Mouse (Mus musculus): ENCODE data around the gene Tomt. TPM values are rescaled to one million over a fixed set of nuclear protein-coding genes. Genes with fewer than 3 reads are reported as not detected.

Tomt gene
- total RNA-seq, 2 experiments from 2014 or later, result 0.10 TPM; not detected in 1

DNA sequence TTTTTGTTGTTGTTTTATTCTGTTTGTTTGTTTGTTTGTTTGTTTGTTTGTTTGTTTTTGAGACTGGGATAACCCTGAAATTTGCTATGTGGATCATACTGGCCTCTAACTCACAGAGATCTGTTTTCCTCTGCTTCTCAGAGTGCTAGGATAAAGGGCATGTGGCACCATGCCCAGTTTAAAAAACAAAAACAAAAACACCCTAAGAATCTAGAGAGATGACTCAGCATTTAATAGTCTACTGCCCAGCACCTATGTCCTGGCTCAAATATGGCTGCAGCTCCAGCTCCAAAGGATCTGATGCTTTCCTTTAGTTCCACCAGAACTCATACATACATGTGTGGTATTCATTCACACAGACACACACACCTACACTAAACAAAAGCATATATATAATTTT, 45.2 kb downstream of the Tomt start:
- DNase-seq (ENCODE audit: low spot score in 2 of 2), result no peak

- DNase-seq (ENCODE audit: low spot score in 2 of 2), result no peak
Observed at GRCm38 (mm10) chr7:101858362-101858761, 47.8 kb downstream of the Tomt start.

- no peak for DNase-seq (ENCODE audit: low spot score in 2 of 2)
Observed at GRCm38 (mm10) chr7:101857094-101857493, 49.1 kb downstream of the Tomt start, which contains the start of gene Folr2. Gene Folr2 (minus strand): TSS chr7:101857194.

DNA sequence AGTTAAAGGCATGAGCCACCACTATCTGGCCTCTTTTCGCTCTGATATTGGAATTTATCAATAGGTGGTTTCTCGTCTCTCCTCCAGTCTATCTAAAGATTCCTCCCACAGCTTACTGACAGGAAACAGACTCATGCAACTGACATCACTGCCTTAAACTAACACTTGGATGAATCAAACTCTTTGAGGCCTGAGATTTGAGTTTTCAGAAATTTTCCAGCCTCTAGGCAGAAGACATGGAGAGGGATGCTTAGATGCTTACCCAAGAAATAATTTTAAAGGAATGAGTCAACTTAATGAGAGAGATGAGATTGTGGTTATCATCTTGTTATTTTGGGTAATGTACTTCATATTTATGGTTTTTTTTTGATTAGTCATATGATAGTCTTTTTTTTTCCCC, 52.3 kb downstream of the Tomt start:
- DNase-seq (ENCODE audit: low spot score in 2 of 2), result no peak

GRCm38 (mm10) chr7:101852846-101853245, 53.3 kb downstream of the Tomt start:
- no peak for DNase-seq (ENCODE audit: low spot score in 2 of 2)

DNA sequence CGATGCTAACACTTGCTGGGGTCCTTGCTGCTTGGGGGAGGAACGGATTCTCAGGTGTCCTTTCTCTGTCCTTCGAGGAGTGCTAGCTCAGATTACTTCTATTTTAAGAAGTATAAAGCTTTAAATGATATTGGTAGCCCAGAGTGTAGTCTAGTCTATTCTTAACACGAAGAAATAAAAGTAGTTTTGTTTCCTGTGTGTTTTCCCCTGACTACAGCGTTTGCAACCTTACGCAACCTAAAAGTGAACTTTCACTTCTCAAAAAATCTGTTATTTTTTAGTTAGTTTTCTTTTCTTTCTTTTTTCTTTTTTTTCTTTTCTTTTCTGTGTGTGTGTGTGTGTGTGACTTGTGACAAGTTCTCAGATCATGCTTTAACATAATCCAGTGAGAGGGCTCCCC, 54.5 kb downstream of the Tomt start:
- no peak for DNase-seq (ENCODE audit: low spot score in 2 of 2)

Small RNAs within 50 kb of the gene (microRNA-seq; reads per million reads assigned to microRNA genes)
- not detected for gene Gm22655

Other genes with a start within 250 kb of the Tomt start
- 10 to 100 TPM; 33.7 to 33.9 TPM for gene Clpb, start 242.7 kb downstream of the Tomt start, total RNA-seq (2021)
- under 1 TPM; 0.26 to 0.27 TPM for gene Phox2a, start 88.0 kb downstream of the Tomt start, total RNA-seq (2021)
- gene Inppl1, start 68.1 kb downstream of the Tomt start, total RNA-seq (2021), result 100 to 1,000 TPM in 1 of 2 experiments, 10 to 100 TPM in 1; 95.1 to 101 TPM
- 1 to 10 TPM; 6.4 to 9.1 TPM for gene Folr2, start 49.2 kb downstream of the Tomt start, total RNA-seq (2021)
- gene Anapc15, start 42.6 kb downstream of the Tomt start, total RNA-seq (2021), result 10 to 100 TPM; 21.4 to 24.4 TPM
- gene Folr1, start 35.6 kb downstream of the Tomt start, total RNA-seq (2021), result 1 to 10 TPM; 1.1 to 1.6 TPM
- gene Lamtor1, start 455 bp downstream of the Tomt start, total RNA-seq (2021), result 100 to 1,000 TPM; 105 to 106 TPM
- gene Lrrc51, start 27.5 kb upstream of the Tomt start, total RNA-seq (2021), result 1 to 10 TPM; 2.8 to 3.1 TPM
- gene Numa1, start 27.8 kb upstream of the Tomt start, total RNA-seq (2021), result 100 to 1,000 TPM; 115 to 123 TPM
- 1 to 10 TPM; 5.0 to 6.2 TPM for gene Il18bp, start 112.3 kb upstream of the Tomt start, total RNA-seq (2021)
- gene Rnf121, start 159.1 kb upstream of the Tomt start, total RNA-seq (2021), result 10 to 100 TPM; 27.4 to 31.3 TPM
- 10 to 100 TPM; 14.5 to 18.6 TPM for gene Xndc1, start 159.2 kb upstream of the Tomt start, total RNA-seq (2021)
- 1 to 10 TPM; 1.4 to 2.6 TPM for gene Xntrpc, start 159.4 kb upstream of the Tomt start, total RNA-seq (2021)
- under 1 TPM; 0.29 to 0.93 TPM for gene Trpc2, start 176.8 kb upstream of the Tomt start, total RNA-seq (2021)
- 100 to 1,000 TPM; 223 to 276 TPM for gene Art1, start 195.4 kb upstream of the Tomt start, total RNA-seq (2021)
- 10 to 100 TPM in 1 of 2 experiments, 1 to 10 TPM in 1; 8.8 to 13.6 TPM for gene Art5, start 203.1 kb upstream of the Tomt start, total RNA-seq (2021)
- not detected for gene Chrna10, start 210.5 kb upstream of the Tomt start, total RNA-seq (2021)